Mouse (Mus musculus) CH12.LX (cell line): ENCODE data around the gene Minpp1. TPM values are rescaled to one million over a fixed set of nuclear protein-coding genes. Genes with fewer than 3 reads are reported as not detected.

Experiments used
- DNase-seq: peaks from one replicate; pipeline ENCODE4 v3.0.0-alpha.2; 2013; ENCODE audit errors: extremely low read depth
- H3K27ac ChIP-seq: 2 replicates; pipeline ENCODE4 v1.5.1; 2012; ENCODE audit warnings: low read depth, mild to moderate bottlenecking, control low read depth, moderate library complexity; ENCODE audit not compliant: insufficient read depth
- H3K27me3 ChIP-seq: replicated peaks from 2 replicates; pipeline ENCODE3; 2012; ENCODE audit warnings: inconsistent platforms
- H3K36me3 ChIP-seq, 2 experiments: replicated peaks in 1 of 2; 2 replicates each; pipeline versions ENCODE3 to v1.6.1; 2012; ENCODE audit warnings: inconsistent platforms in 1 of 2, low read length in 1 of 2, mild to moderate bottlenecking in 1 of 2, mixed read lengths in 1 of 2, moderate library complexity in 1 of 2; ENCODE audit not compliant: control insufficient read depth in 1 of 2, insufficient read depth in 1 of 2
- H3K4me1 ChIP-seq, 2 experiments: 2 replicates each; pipeline ENCODE4 v1.6.1; 2012; ENCODE audit warnings: inconsistent platforms in 1 of 2, moderate library complexity in 1 of 2; ENCODE audit not compliant: insufficient read depth in 2 of 2, control insufficient read depth in 1 of 2
- H3K4me2 ChIP-seq: 2 replicates; pipeline ENCODE4 v1.6.1; 2012; ENCODE audit warnings: low read depth, mild to moderate bottlenecking, control low read depth; ENCODE audit not compliant: poor library complexity, insufficient read depth, severe bottlenecking
- H3K4me3 ChIP-seq, 3 experiments: fragments of 150-350 bp in 1 of 3; sonication (generic) in 1 of 3; replicated peaks in 1 of 3; 2 replicates each; pipeline versions ENCODE3 to v1.5.1; 2011 to 2012; ENCODE audit warnings: low read depth in 2 of 3, low read length in 2 of 3, mild to moderate bottlenecking in 2 of 3, moderate library complexity in 2 of 3, control low read depth in 1 of 3, improper control_type of control experiment in 1 of 3, inconsistent platforms in 1 of 3, mixed read lengths in 1 of 3; ENCODE audit not compliant: poor library complexity in 1 of 3
- H3K79me2 ChIP-seq: replicated peaks from 2 replicates; pipeline ENCODE4 v1.6.1; 2012; ENCODE audit warnings: mild to moderate bottlenecking, moderate library complexity; ENCODE audit not compliant: control insufficient read depth, poor library complexity, insufficient read depth, severe bottlenecking; ENCODE audit errors: extremely low read depth
- H3K9ac ChIP-seq: 2 replicates; pipeline ENCODE4 v1.6.1; 2012; ENCODE audit warnings: low read depth, mild to moderate bottlenecking, control low read depth, moderate library complexity; ENCODE audit not compliant: insufficient read depth
- H3K9me3 ChIP-seq: replicated peaks from 2 replicates; pipeline ENCODE3; 2012; ENCODE audit warnings: low read length, inconsistent platforms, mixed read lengths
- BHLHE40 ChIP-seq: IDR thresholded peaks from 2 replicates; pipeline ENCODE4 v1.6.1; 2011; ENCODE audit warnings: mild to moderate bottlenecking, low read depth, low read length, improper control_type of control experiment
- CHD1 ChIP-seq: IDR thresholded peaks from 2 replicates; pipeline ENCODE4 v1.6.1; 2012; ENCODE audit warnings: low read depth, low read length, improper control_type of control experiment, inconsistent platforms
- CHD2 ChIP-seq: IDR thresholded peaks from 2 replicates; pipeline ENCODE4 v1.6.1; 2011; ENCODE audit warnings: low read length, improper control_type of control experiment
- CTCF ChIP-seq, 2 experiments: IDR thresholded peaks in 1 of 2; conservative IDR thresholded peaks in 1 of 2; 2 replicates each; pipeline ENCODE4 v1.5.1; 2011 to 2012; ENCODE audit warnings: low read depth in 2 of 2, low read length in 2 of 2, improper control_type of control experiment in 1 of 2, inconsistent platforms in 1 of 2, mild to moderate bottlenecking in 1 of 2, moderate library complexity in 1 of 2
- E2F4 ChIP-seq: IDR thresholded peaks from 2 replicates; pipeline ENCODE4 v1.6.1; 2011; ENCODE audit warnings: low read depth, low read length, improper control_type of control experiment; ENCODE audit not compliant: insufficient replicate concordance
- ELF1 ChIP-seq: IDR thresholded peaks from 2 replicates; pipeline ENCODE4 v1.6.1; 2014; ENCODE audit warnings: low read depth, mild to moderate bottlenecking, inconsistent platforms, low read length, improper control_type of control experiment
- ETS1 ChIP-seq: conservative IDR thresholded peaks from 2 replicates; pipeline ENCODE4 v1.6.1; 2012; ENCODE audit warnings: low read depth, mild to moderate bottlenecking, inconsistent platforms, low read length, improper control_type of control experiment, moderate library complexity
- JUN ChIP-seq: IDR thresholded peaks from 2 replicates; pipeline ENCODE4 v1.6.1; 2011; ENCODE audit warnings: low read depth, mild to moderate bottlenecking, low read length, improper control_type of control experiment, moderate library complexity; ENCODE audit not compliant: insufficient read depth
- JUND ChIP-seq: conservative IDR thresholded peaks from 2 replicates; pipeline ENCODE4 v1.6.1; 2011; ENCODE audit warnings: low read depth, low read length, improper control_type of control experiment
- KAT2A ChIP-seq: IDR thresholded peaks from 2 replicates; pipeline ENCODE4 v1.6.1; 2012; ENCODE audit warnings: low read length, improper control_type of control experiment, inconsistent platforms; ENCODE audit not compliant: insufficient replicate concordance
- MEF2A ChIP-seq: IDR thresholded peaks from 2 replicates; pipeline ENCODE4 v1.6.1; 2014; ENCODE audit warnings: low read depth, mild to moderate bottlenecking, inconsistent platforms, low read length, improper control_type of control experiment, borderline replicate concordance
- NRF1 ChIP-seq: IDR thresholded peaks from 2 replicates; pipeline ENCODE4 v1.6.1; 2014; ENCODE audit warnings: low read depth, mild to moderate bottlenecking, inconsistent platforms, low read length, improper control_type of control experiment, moderate library complexity
- POLR2AphosphoS2 ChIP-seq: IDR thresholded peaks from 2 replicates; pipeline ENCODE4 v1.6.1; 2011; ENCODE audit warnings: low read depth, low read length, improper control_type of control experiment
- RAD21 ChIP-seq: IDR thresholded peaks from 2 replicates; pipeline ENCODE4 v1.6.1; 2011; ENCODE audit warnings: low read depth, mild to moderate bottlenecking, low read length, improper control_type of control experiment, moderate library complexity
- RCOR1 ChIP-seq: conservative IDR thresholded peaks from 2 replicates; pipeline ENCODE4 v1.6.1; 2012; ENCODE audit warnings: low read depth, mild to moderate bottlenecking, inconsistent platforms, low read length, improper control_type of control experiment
- SIN3A ChIP-seq: IDR thresholded peaks from 2 replicates; pipeline ENCODE4 v1.6.1; 2012; ENCODE audit warnings: low read length, improper control_type of control experiment, inconsistent platforms
- SMC3 ChIP-seq: IDR thresholded peaks from 2 replicates; pipeline ENCODE4 v1.6.1; 2011; ENCODE audit warnings: low read depth, low read length, improper control_type of control experiment
- TCF12 ChIP-seq: IDR thresholded peaks from 2 replicates; pipeline ENCODE4 v1.6.1; 2014; ENCODE audit warnings: low read depth, mild to moderate bottlenecking, inconsistent platforms, low read length, improper control_type of control experiment
- USF1 ChIP-seq: IDR thresholded peaks from 2 replicates; pipeline ENCODE4 v1.6.1; 2014; ENCODE audit warnings: low read depth, mild to moderate bottlenecking, inconsistent platforms, low read length, improper control_type of control experiment
- ZC3H11A ChIP-seq: IDR thresholded peaks from 2 replicates; pipeline ENCODE4 v1.6.1; 2012; ENCODE audit warnings: low read depth, mild to moderate bottlenecking, inconsistent platforms, low read length, improper control_type of control experiment
- ZKSCAN1 ChIP-seq: IDR thresholded peaks from 2 replicates; pipeline ENCODE4 v1.6.1; 2012; ENCODE audit warnings: low read depth, inconsistent platforms, low read length, improper control_type of control experiment, borderline replicate concordance
- ZNF384 ChIP-seq: IDR thresholded peaks from 2 replicates; pipeline ENCODE4 v1.6.1; 2012; ENCODE audit warnings: low read depth, low read length, improper control_type of control experiment, inconsistent platforms
- dilution Hi-C: fragments of 300-500 bp; cut with MboI; formaldehyde crosslinking; loops from 2 replicates; pipeline ENCODE4 v1.14.3; 2020; ENCODE audit warnings: low sequenced_read_pairs; ENCODE audit not compliant: extremely low pct_unique_long_range_greater_than_20kb, extremely low pct_ligation_motif_present
- in situ Hi-C: fragments of 300-500 bp; cut with MboI; formaldehyde crosslinking; loops from 3 replicates; pipeline ENCODE4 v1.14.3; 2019; ENCODE audit warnings: low sequenced_read_pairs, low pct_ligation_motif_present, low pct_unique_long_range_greater_than_20kb, mixed read lengths
- polyA plus RNA-seq: library from polyadenylated mRNA; unstranded; fragments of >175 nt; gene quantifications from 2 replicates; pipeline ENCODE4 v1.2.1, GENCODE M21; 2012; ENCODE audit warnings: low read depth; ENCODE audit not compliant: insufficient read length
- total RNA-seq, 2 experiments: library from RNA; depleted of rRNA; stranded (reverse); fragments of 300-350 nt in 1 of 2; fragments of >200 nt in 1 of 2; gene quantifications; 2 replicates each; pipeline ENCODE4 v1.2.3; 2012 to 2014

Minpp1 gene
- total and polyA plus RNA-seq, 3 experiments: 50.5 to 73.2 (median 50.7) TPM

DNA sequence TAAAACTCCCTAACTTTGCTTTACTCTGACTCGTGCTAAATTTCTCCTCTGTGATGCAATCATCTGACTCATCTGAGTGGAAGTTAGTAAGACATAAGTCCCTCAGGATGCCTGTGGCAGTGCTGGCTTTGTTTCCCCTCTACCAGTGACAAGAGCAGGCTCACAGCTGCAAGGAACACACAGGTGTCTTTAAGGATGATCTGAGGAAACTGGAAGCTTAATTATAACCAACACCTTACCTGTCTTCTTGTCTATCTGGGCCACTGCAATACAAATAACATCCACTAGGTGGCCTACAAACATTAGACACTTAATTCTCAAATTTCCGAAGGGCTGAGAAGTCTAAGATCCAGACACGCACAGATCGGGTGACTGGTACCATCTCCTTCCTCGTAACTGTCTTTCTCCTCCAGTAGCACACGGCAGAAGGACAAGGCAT, 15.5 kb upstream of the Minpp1 start:
- H3K79me2 ChIP-seq: no peaks in the 10 kb centered on the region
- TF ChIP-seq SMC3: peak; percentile 74
- TF ChIP-seq ZC3H11A: peak; percentile 26; the same call in 1 of the 2 replicates
- TF ChIP-seq RAD21: peak; percentile 78
- TF ChIP-seq RCOR1: no peak
- no peak for TF ChIP-seq TCF12
- no peak for TF ChIP-seq JUND
- no peak for TF ChIP-seq POLR2AphosphoS2
- TF ChIP-seq BHLHE40: peak; percentile 51
- peak; percentile 78 to 93 for TF ChIP-seq CTCF (conservative IDR thresholded peaks at IDR 0.05 in 1 of 2, IDR thresholded peaks at IDR 0.05 in 1 of 2; ENCODE audit: low read depth in 2 of 2, low read length in 2 of 2)
- TF ChIP-seq ELF1: no peak
- TF ChIP-seq SIN3A: no peak
- TF ChIP-seq, all 38 proteins: peak for 5
- dilution Hi-C loops: no loop called here
- Histone ChIP-seq H3K36me3 (no peaks in the 10 kb centered on the region), H3K4me3 (no peak overlapping the region), H3K9ac (no peak overlapping the region), H3K9me3 (peaks cover 3% of the 10 kb centered on the region), H3K4me1 (peaks cover 2 to 4% of the 10 kb centered on the region in 2 experiments; a peak in 1 of 4 replicates), H3K27ac (no peak overlapping the region), H3K27me3 (no peaks in the 10 kb centered on the region), H3K4me2 (no peak overlapping the region; the same call in none of the 2 replicates)
- in situ Hi-C loops: no loop called here
- peak; percentile 70 for DNase-seq

DNA sequence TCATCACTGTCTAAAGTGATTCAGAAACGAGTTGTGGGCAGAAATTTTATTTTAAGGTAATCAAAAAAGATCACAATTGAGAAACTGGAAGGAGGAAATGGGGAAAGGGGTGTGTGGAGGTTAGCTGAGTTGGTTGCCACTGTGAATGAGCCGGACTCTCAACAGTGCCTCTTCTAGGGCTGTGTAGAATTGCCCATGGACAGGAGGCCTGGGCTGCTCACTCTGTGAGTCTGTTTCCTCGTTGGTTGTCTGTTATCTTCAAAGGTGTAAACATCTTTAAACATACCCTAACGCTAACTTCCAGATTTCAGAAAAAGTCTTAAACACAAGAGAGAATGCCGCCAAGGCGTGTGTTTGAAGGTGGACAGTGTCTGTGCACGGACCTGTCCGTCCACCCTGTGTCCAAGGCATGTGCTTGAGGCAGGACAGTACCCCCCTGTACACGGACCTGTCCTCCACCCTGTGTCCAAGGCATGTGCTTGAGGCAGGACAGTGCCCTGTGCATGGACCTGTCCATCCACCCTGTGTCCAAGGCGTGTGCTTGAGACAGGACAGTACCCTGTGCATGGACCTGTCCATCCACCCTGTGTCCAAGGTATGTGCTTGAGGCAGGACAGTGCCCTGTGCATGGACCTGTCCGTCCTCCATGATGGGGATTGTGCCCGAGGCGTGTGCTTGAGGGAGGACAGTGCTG, 14.9 kb upstream of the Minpp1 start:
- H3K4me3 ChIP-seq: no peak overlapping the region
- TF ChIP-seq E2F4: no peak
- no peak for TF ChIP-seq ETS1
- no peak for TF ChIP-seq POLR2AphosphoS2
- TF ChIP-seq RCOR1: no peak
- TF ChIP-seq ZC3H11A: no peak
- TF ChIP-seq USF1: no peak
- TF ChIP-seq CHD1: no peak
- no peak for TF ChIP-seq JUN
- no peak for TF ChIP-seq NRF1
- TF ChIP-seq ZKSCAN1: no peak
- TF ChIP-seq MEF2A: no peak
- TF ChIP-seq KAT2A: no peak
- TF ChIP-seq ZNF384: no peak
- TF ChIP-seq CHD2: no peak
- no peak overlapping the region for H3K9ac ChIP-seq
- H3K36me3 ChIP-seq: no peaks in the 10 kb centered on the region
- no peaks in the 10 kb centered on the region for H3K27me3 ChIP-seq
- no peak for DNase-seq
- in situ Hi-C loops: no loop called here
- H3K27ac ChIP-seq: no peak overlapping the region
- peaks cover 2 to 4% of the 10 kb centered on the region in 2 experiments; a peak in 1 of 4 replicates for H3K4me1 ChIP-seq
- H3K9me3 ChIP-seq: peaks cover 3% of the 10 kb centered on the region
- no peaks in the 10 kb centered on the region for H3K79me2 ChIP-seq
- no peak overlapping the region; the same call in 1 of the 2 replicates for H3K4me2 ChIP-seq
- dilution Hi-C loops: no loop called here
